Mouse (Mus musculus) E14TG2a.4 (cell line): ENCODE results near the gene Aff1.

Experiments used
- CTCF ChIP-seq: conservative IDR thresholded peaks from 2 replicates; pipeline ENCODE4 v1.5.1; 2014; ENCODE audit warnings: low read length
- NANOG ChIP-seq: IDR thresholded peaks from 2 replicates; pipeline ENCODE4 v1.6.1; 2014; ENCODE audit warnings: borderline replicate concordance, low read length, mixed read lengths

DNA sequence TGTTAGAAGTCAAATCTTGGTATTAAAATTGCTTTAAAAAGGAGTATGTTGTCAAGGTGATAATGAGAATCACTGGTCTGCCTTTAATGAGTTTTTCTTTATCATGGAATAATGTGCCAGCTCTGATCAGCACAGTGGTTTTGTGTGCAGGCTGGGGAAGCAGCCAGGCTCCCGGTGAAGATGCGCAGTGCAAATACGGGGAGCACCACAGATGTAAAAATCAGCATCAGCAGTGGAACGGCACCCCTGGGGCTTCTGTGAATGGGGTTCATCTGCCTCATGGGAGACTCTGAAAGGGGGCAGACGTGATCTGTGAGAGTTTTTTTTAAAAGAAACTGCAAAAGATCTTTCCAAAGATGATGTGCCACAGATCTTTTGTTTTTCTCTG, 162.6 kb downstream of the Aff1 start:
- no peak for TF ChIP-seq NANOG
- TF ChIP-seq CTCF: no peak
